Mouse (Mus musculus) layer of hippocampus, adult 9-10 months (tissue): Measurements from ENCODE around the gene Olfr716.
"Not testable (repeated sequence)": the region's sequence is repeated elsewhere in the genome, so short reads cannot be mapped to it uniquely, and the experiment has no call there.

Source experiments
- DNase-seq: peaks from one replicate; pipeline ENCODE4 v3.0.0; 2022; ENCODE audit warnings: low spot score

Gene Olfr716

GRCm38 (mm10) chr7:107138027-107138426 lies at the start of gene Olfr716:
Gene Olfr716, plus strand, starts transcription at chr7:107138327.
- not testable (repeated sequence) for DNase-seq

- no peak for DNase-seq
Measured at GRCm38 (mm10) chr7:107092920-107093319, 45.2 kb upstream of the Olfr716 start, which contains the start of gene Olfr17. Gene Olfr17, plus strand, starts transcription at chr7:107093220.

GRCm38 (mm10) chr7:107110269-107110668 lies 27.9 kb upstream of the Olfr716 start, which contains the start of gene Olfr715b:
Gene Olfr715b, minus strand, starts transcription at chr7:107110369.
- not testable (repeated sequence) for DNase-seq

GRCm38 (mm10) chr7:107130983-107131382 lies 7.1 kb upstream of the Olfr716 start, which contains the start of gene Olfr715:
Gene Olfr715, minus strand, starts transcription at chr7:107131083.
- not testable (repeated sequence) for DNase-seq

GRCm38 (mm10) chr7:107166690-107167089 lies 28.6 kb downstream of the Olfr716 start, which contains the start of gene Nlrp14:
Gene Nlrp14, plus strand, starts transcription at chr7:107166990.
- DNase-seq = no peak

GRCm38 (mm10) chr7:107180406-107180805 lies 42.3 kb downstream of the Olfr716 start:
- no peak for DNase-seq
